Mouse (Mus musculus) embryonic facial prominence, embryonic 12.5 days (tissue): ENCODE measurements around the gene Dhx58. TPM values are rescaled to one million over a fixed set of nuclear protein-coding genes. Genes with fewer than 3 reads are reported as not detected.
A peak's percentile ranks its signal among the peaks of the same experiment; 100 is the strongest.

Experiments
- ATAC-seq: fragments of 200-750 bp; cut with Nextera tagmentation; 2 replicates; pipeline ENCODE4 v1.8.0; 2017; ENCODE audit not compliant: insufficient number of reproducible peaks, insufficient read depth, low FRiP score, low TSS enrichment
- H3K27ac ChIP-seq: fragments of 300-500 bp; sonication (generic); 2 replicates; pipeline ENCODE4 v1.5.1; 2016; ENCODE audit warnings: mild to moderate bottlenecking
- H3K27me3 ChIP-seq: fragments of 300-500 bp; sonication (generic); 2 replicates; pipeline ENCODE4 v1.6.1; 2016; ENCODE audit warnings: mild to moderate bottlenecking, moderate library complexity
- H3K36me3 ChIP-seq: fragments of 300-500 bp; sonication (generic); 2 replicates; pipeline ENCODE4 v1.6.1; 2016; ENCODE audit warnings: mild to moderate bottlenecking
- H3K4me1 ChIP-seq: fragments of 300-500 bp; sonication (generic); 2 replicates; pipeline ENCODE4 v1.6.1; 2016
- H3K4me2 ChIP-seq: fragments of 300-500 bp; sonication (generic); replicated peaks from 2 replicates; pipeline ENCODE4 v1.6.1; 2016; ENCODE audit warnings: mild to moderate bottlenecking, moderate library complexity
- H3K4me3 ChIP-seq: fragments of 300-500 bp; sonication (generic); 2 replicates; pipeline ENCODE4 v1.5.1; 2016; ENCODE audit warnings: mild to moderate bottlenecking
- H3K9ac ChIP-seq: fragments of 300-500 bp; sonication (generic); 2 replicates; pipeline ENCODE4 v1.6.1; 2016; ENCODE audit warnings: mild to moderate bottlenecking, moderate library complexity
- H3K9me3 ChIP-seq: fragments of 300-500 bp; sonication (generic); 2 replicates; pipeline ENCODE4 v1.6.1; 2016; ENCODE audit warnings: mild to moderate bottlenecking, moderate library complexity
- WGBS: fragments of 180-500 bp; shearing (Covaris S2); methylation state at CpG from one replicate; pipeline ENCODE4 v1.1.7; 2016; 5-methylcytosine and 5-hydroxymethylcytosine counted together
- polyA plus RNA-seq: library from polyadenylated mRNA; unstranded; fragments of >200 nt; fragmentation: Nextera tagmentation; extraction: Ambion mirVana; gene quantifications from 2 replicates; pipeline ENCODE4 v1.2.1, GENCODE M21; 2016

The Dhx58 gene
- polyA plus RNA-seq, 1 experiment from 2014 or later: 3.3 TPM

- no peak for ATAC-seq
- Histone ChIP-seq H3K4me2 (peak overlapping the region; percentile 84), H3K4me1 (peaks cover 14% of the 10 kb centered on the region), H3K27ac (no peak overlapping the region), H3K36me3 (no peaks in the 10 kb centered on the region; the same call in 1 of the 2 replicates), H3K4me3 (peak overlapping the region; percentile 87), H3K9ac (peak overlapping the region; percentile 85; the same call in 1 of the 2 replicates), H3K9me3 (no peaks in the 10 kb centered on the region), H3K27me3 (no peaks in the 10 kb centered on the region)
- WGBS: 76% methylated on average over 4 of the region's 4 CpGs
Measured at GRCm38 (mm10) chr11:100736746-100737080, 32.6 kb upstream of the Dhx58 start.

GRCm38 (mm10) chr11:100735954-100736745 is 32.1 kb upstream of the Dhx58 start:
- Histone ChIP-seq H3K4me1 (peaks cover 14% of the 10 kb centered on the region), H3K27me3 (no peaks in the 10 kb centered on the region), H3K27ac (no peak overlapping the region), H3K9me3 (no peaks in the 10 kb centered on the region), H3K9ac (no peak overlapping the region), H3K36me3 (no peaks in the 10 kb centered on the region; the same call in 1 of the 2 replicates), H3K4me2 (peak overlapping the region; percentile 84; the same call in 1 of the 2 replicates), H3K4me3 (no peak overlapping the region; the same call in 1 of the 2 replicates)
- 83% methylated on average over 14 of the region's 14 CpGs for WGBS
- no peak for ATAC-seq

DNA sequence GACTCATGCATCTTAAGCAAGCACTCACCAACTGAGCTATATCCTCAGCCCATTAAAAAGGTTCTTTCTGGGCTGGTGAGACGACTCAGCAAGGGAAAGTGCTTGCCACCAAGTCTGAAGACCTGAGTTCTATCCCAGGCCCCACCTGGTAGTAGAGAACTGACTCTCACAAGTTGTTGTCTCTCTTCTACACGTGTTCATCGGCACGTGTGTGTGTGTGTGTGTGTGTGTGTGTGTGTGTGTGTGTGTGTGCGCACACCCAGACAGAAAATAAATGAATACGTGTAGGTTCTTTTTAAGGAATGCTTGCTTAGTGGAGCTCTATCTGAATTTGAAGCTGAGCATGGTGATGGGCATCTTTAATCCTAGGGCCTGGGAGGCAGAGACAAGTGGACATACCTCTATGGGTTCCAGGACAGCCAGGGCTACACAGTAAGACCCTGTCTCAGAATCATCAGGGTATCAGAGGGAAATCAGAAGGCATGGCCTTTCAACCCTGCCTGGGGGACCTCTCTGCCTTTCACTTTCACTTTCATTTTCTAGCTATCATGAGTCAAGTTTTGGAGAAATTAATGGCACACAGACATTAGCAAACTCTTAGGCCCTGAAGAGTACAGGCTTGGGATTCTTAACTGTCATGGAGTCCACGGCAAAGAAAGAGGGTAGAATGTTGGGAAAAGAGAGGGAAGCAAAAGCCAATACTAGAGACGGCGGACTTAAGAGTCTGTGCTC is 31.2 kb upstream of the Dhx58 start:
- H3K9ac ChIP-seq: no peak overlapping the region
- peaks cover 14% of the 10 kb centered on the region for H3K4me1 ChIP-seq
- no peak overlapping the region for H3K4me3 ChIP-seq
- WGBS: 88% methylated on average over 9 of the region's 9 CpGs
- no peak for ATAC-seq
- no peak overlapping the region for H3K4me2 ChIP-seq
- no peak overlapping the region for H3K27ac ChIP-seq
- no peaks in the 10 kb centered on the region for H3K27me3 ChIP-seq
- no peaks in the 10 kb centered on the region for H3K9me3 ChIP-seq
- H3K36me3 ChIP-seq: no peaks in the 10 kb centered on the region; the same call in 1 of the 2 replicates

DNA sequence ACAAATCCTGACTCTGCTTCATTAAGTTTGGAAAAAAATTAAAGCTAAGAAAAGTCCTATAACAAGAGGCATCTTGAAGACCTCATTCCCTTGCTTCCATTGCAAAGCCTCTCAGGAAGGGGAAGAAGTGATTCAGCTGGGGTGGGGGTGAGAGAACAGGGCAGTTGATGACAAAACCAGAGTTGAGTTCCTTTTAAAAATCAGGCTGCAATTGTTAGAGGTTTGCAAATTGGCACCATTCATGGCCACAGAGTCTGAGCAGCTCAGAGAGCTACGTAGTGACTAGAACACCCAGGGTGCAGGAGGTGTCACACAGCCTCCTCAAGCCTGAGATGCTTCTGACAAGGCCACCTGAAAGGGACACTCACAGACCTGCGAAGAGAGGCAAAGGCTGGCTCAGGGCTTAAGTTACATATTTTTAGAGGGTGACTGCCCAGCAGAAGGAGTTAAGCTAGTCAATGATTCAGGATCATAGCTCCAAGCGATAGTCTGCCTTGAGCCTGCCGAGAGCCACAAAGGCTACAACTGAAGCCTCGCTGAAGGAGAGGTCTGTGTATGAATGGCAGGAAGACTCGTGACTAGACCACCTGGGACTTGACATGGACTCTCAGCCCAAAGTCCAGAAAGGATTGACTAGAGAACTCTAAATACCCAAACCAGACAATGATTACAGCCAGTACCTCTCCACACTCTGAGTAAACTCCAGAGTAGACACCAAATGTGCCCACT is 26.6 kb upstream of the Dhx58 start:
- Histone ChIP-seq H3K4me3 (no peak overlapping the region), H3K9ac (no peak overlapping the region), H3K27me3 (no peaks in the 10 kb centered on the region), H3K9me3 (no peaks in the 10 kb centered on the region), H3K4me2 (no peak overlapping the region), H3K4me1 (no peaks in the 10 kb centered on the region), H3K36me3 (peaks cover 16% of the 10 kb centered on the region), H3K27ac (no peak overlapping the region)
- 80% methylated on average over 6 of the region's 6 CpGs for WGBS
- ATAC-seq: no peak

DNA sequence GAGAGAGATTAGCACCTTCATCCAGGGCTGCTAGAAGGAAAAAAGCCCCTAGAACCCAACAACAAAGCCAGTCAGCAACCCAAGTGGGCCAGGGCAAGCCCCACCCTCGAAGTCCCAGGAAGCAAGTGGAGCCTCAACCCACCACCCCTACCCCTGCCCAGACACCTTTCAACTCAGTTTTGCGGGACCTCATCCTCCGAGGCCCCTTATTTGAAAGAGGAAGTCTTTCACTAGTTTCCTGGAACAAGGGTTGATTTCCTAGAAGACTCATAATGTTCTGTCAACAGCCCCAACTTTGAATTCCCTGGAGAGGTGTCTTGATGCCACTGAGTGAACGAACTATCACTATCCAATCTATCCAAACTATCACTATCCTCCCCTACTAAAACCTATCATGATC is 25.9 kb upstream of the Dhx58 start:
- no peak for ATAC-seq
- WGBS: 92% methylated on average over 4 of the region's 4 CpGs
- Histone ChIP-seq H3K9ac (no peak overlapping the region), H3K4me1 (peaks cover 5% of the 10 kb centered on the region), H3K4me2 (no peak overlapping the region), H3K4me3 (no peak overlapping the region), H3K36me3 (peaks cover 16% of the 10 kb centered on the region), H3K9me3 (no peaks in the 10 kb centered on the region), H3K27me3 (no peaks in the 10 kb centered on the region), H3K27ac (no peak overlapping the region)

- WGBS: 80% methylated on average over 6 of the region's 6 CpGs
- Histone ChIP-seq H3K4me3 (no peak overlapping the region), H3K9me3 (no peaks in the 10 kb centered on the region), H3K36me3 (peaks cover 16% of the 10 kb centered on the region), H3K4me2 (no peak overlapping the region), H3K27me3 (no peaks in the 10 kb centered on the region), H3K27ac (no peak overlapping the region), H3K4me1 (peaks cover 13% of the 10 kb centered on the region), H3K9ac (no peak overlapping the region)
- ATAC-seq: no peak
Measured at GRCm38 (mm10) chr11:100728601-100729000, 24.5 kb upstream of the Dhx58 start.

- Histone ChIP-seq H3K4me1 (peaks cover 13% of the 10 kb centered on the region), H3K9ac (no peak overlapping the region), H3K36me3 (peaks cover 16% of the 10 kb centered on the region; the same call in 1 of the 2 replicates), H3K27me3 (no peaks in the 10 kb centered on the region), H3K27ac (no peak overlapping the region), H3K9me3 (no peaks in the 10 kb centered on the region), H3K4me2 (no peak overlapping the region), H3K4me3 (no peak overlapping the region)
- 86% methylated on average over 3 of the region's 3 CpGs for WGBS
- no peak for ATAC-seq
Measured at GRCm38 (mm10) chr11:100727201-100727600, 23.1 kb upstream of the Dhx58 start.

DNA sequence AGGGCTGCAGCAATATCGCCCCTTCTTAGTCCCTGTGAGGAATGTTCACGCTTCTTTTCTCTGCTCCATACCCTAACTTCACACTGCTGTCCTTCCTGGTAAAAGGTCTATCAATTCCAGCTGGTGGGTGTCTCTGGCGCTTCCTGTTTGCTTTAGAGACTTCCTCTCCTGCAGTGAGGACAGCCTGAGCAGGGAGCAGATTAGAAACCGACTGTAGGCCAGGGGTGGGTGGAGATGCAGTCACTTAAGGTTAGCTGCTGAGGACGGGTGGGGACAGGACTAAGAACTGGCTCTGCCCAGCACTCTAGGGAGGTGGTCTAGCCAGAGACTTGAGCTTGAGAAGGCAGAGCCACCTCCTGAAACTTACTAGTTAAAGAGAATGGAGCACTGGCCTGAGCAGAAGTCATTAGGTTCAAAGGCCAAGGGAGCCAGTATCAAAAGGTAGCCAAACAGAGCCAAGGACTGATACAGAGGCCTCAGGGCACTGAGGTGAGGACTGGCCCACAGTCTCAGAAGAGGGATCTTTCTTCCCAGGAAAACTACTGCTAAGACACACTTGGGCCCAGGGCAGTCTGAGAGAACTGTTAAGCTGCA is 20.9 kb upstream of the Dhx58 start:
- Histone ChIP-seq H3K4me2 (no peak overlapping the region), H3K36me3 (peaks cover 16% of the 10 kb centered on the region; the same call in 1 of the 2 replicates), H3K9ac (no peak overlapping the region), H3K4me3 (no peak overlapping the region), H3K9me3 (no peaks in the 10 kb centered on the region), H3K4me1 (peaks cover 13% of the 10 kb centered on the region), H3K27me3 (no peaks in the 10 kb centered on the region), H3K27ac (0 out of 2 replicates have a peak overlapping the region, but pooled peaks have one; percentile 46)
- WGBS: 24% methylated on average over 5 of the region's 5 CpGs
- no peak for ATAC-seq

- Histone ChIP-seq H3K4me2 (no peak overlapping the region), H3K36me3 (peaks cover 24% of the 10 kb centered on the region), H3K9ac (no peak overlapping the region), H3K27me3 (no peaks in the 10 kb centered on the region), H3K4me1 (peaks cover 13% of the 10 kb centered on the region), H3K4me3 (no peak overlapping the region), H3K27ac (no peak overlapping the region), H3K9me3 (no peaks in the 10 kb centered on the region)
- no peak for ATAC-seq
- 61% methylated on average over 2 of the region's 2 CpGs for WGBS
Measured at GRCm38 (mm10) chr11:100722493-100723028, 18.5 kb upstream of the Dhx58 start.

- Histone ChIP-seq H3K27ac (no peak overlapping the region), H3K4me1 (peaks cover 13% of the 10 kb centered on the region), H3K9me3 (no peaks in the 10 kb centered on the region), H3K27me3 (no peaks in the 10 kb centered on the region), H3K4me2 (no peak overlapping the region), H3K9ac (no peak overlapping the region), H3K4me3 (no peak overlapping the region), H3K36me3 (peaks cover 30% of the 10 kb centered on the region)
- 75% methylated on average over 8 of the region's 8 CpGs for WGBS
- no peak for ATAC-seq
Measured at GRCm38 (mm10) chr11:100721776-100722492, 17.9 kb upstream of the Dhx58 start.
